Mouse (Mus musculus) E14TG2a.4 (cell line): ENCODE results near the gene Foxa3.

Experiments used
- CTCF ChIP-seq: conservative IDR thresholded peaks from 2 replicates; pipeline ENCODE4 v1.5.1; 2014; ENCODE audit warnings: low read length
- NANOG ChIP-seq: IDR thresholded peaks from 2 replicates; pipeline ENCODE4 v1.6.1; 2014; ENCODE audit warnings: borderline replicate concordance, low read length, mixed read lengths
- POU5F1 ChIP-seq: IDR thresholded peaks from 2 replicates; pipeline ENCODE4 v1.6.1; 2014; ENCODE audit warnings: low read length, borderline replicate concordance

- TF ChIP-seq CTCF: no peak
- no peak for TF ChIP-seq NANOG
- TF ChIP-seq POU5F1: no peak
These were observed 21.2 kb downstream of the Foxa3 start for GRCm38 (mm10) chr7:19002115-19002514.
